Mouse (Mus musculus): Measurements from ENCODE around the gene H3f3b.
A peak's percentile ranks its signal among the peaks of the same experiment; 100 is the strongest.
"Not testable (repeated sequence)": the region's sequence is repeated elsewhere in the genome, so short reads cannot be mapped to it uniquely, and the experiment has no call there.

Gene H3f3b

GRCm38 (mm10) chr11:116049610-116050009, 21.8 kb upstream of the H3f3b start:
- DNase-seq (ENCODE audit: extremely low spot score, low spot score), result no peak

- no peak for DNase-seq (ENCODE audit: extremely low spot score, low spot score)
These were observed 17.4 kb upstream of the H3f3b start for GRCm38 (mm10) chr11:116045173-116045572.

GRCm38 (mm10) chr11:116043286-116043685, 15.5 kb upstream of the H3f3b start:
- DNase-seq (ENCODE audit: extremely low spot score, low spot score), result no peak

- no peak for DNase-seq (ENCODE audit: extremely low spot score, low spot score)
These were observed 14.8 kb upstream of the H3f3b start for GRCm38 (mm10) chr11:116042372-116043138.

- no peak for DNase-seq (ENCODE audit: extremely low spot score, low spot score)
These were observed 14.1 kb upstream of the H3f3b start for GRCm38 (mm10) chr11:116041833-116042232.

DNA sequence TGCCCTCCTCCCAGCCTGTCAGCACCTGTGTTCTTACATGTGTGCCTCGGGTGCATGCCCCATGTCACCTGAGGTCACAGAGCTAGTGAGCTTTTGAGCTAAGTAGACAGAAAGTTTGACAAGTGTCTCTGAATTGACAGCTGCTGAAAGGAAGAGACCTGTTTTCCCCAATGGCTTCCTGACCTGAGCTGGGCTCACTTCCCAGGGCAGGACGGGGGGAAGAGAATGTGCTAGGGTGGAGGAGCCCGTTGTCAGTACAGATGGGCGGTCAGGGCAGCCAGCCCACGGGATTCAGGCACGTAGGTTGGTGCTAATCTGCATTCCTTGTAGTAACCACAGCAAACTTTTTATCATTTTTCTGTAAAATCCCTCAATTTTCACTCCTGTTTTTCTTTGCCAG, 12.8 kb upstream of the H3f3b start:
- DNase-seq (ENCODE audit: extremely low spot score, low spot score), result no peak

DNA sequence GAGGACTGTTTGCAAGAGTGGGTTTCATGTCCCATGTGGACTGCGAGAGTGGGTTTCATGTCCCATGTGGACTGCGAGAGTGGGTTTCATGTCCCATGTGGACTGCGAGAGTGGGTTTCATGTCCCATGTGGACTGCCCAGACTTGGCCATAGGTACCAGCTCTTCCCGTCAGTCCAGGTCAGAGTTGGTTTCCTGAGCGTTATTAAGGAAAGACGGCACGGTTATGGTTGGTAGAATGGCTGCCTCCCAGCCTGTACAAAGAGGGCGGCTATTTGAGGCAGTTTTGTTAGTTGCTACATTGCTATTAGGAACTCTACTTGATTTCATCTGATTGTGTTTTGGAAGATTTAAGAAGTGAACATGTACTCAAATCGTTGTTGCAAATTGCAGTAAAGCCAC, 10.1 kb upstream of the H3f3b start:
- DNase-seq (ENCODE audit: extremely low spot score, low spot score), result no peak

- no peak for DNase-seq (ENCODE audit: extremely low spot score, low spot score)
These were observed 8.9 kb upstream of the H3f3b start for GRCm38 (mm10) chr11:116036671-116037070.

DNA sequence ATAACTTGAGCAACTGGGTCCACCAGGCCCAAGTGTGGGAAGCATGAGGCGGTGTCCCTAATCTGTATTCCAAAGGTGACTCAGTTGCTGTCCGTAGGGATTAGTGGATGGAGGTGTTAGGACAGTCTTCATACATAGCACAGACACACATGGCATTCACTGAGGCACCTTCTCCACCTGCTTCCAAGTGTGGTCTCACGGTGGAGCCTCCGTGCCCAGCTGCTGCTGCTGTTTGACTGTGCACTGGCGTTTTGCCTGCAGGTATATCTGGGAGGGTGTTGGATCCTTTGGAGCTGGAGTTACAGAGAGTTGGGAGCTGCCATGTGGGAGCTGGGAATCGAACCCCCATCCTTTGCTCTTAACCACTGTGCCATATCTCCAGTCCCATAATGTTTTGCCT, 6.8 kb upstream of the H3f3b start:
- no peak for DNase-seq (ENCODE audit: extremely low spot score, low spot score)

- DNase-seq (ENCODE audit: extremely low spot score, low spot score), result peak; percentile 51
These were observed 3.4 kb upstream of the H3f3b start for GRCm38 (mm10) chr11:116030898-116031845.

DNA sequence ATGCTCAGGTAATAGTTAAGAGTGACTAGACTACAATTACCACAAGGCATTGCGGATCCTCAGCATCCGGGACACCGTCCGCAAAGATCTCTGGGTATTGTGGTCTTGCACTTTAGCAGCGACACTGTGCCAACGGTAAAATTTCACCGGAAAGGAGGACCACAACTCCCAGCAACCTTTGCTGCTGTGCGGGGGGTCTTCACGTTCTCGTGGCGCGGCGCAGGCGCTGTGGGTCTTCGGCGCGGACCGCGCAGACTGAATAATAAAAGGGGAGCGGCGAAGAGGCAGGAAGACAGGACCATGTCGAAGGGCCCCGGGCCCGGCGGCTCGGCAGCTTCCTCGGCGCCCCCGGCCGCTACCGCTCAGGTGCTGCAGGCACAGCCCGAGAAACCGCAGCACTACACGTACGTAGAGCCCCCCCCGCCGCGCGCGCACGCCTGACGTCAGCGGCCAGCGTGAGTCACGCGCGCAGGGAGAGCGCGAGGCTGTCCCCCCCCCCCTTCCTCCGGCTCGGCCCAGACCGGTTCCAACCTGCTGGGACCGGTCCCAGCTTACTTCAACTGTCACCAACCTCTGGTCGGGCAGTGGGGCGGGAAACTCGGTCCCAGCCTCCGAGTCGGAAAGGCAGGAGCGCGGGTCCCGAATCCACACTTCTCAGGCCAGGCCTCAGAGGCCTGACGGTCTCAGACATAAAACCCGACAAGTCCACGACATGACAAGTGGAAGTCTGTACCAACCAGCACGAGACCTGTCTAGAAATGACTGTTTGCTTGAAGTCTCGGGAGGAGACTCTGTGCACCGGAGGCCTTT, 2.5 kb upstream of the H3f3b start, which contains the start of gene Unk:
Gene Unk, plus strand, starts transcription at position 235 of the 810 bp plus-strand sequence.
- DNase-seq (ENCODE audit: extremely low spot score, low spot score), result peak; percentile 98

GRCm38 (mm10) chr11:116029086-116029865, 1.5 kb upstream of the H3f3b start:
- DNase-seq (ENCODE audit: extremely low spot score, low spot score), result no peak

- no peak for DNase-seq (ENCODE audit: extremely low spot score, low spot score)
These were observed 559 bp upstream of the H3f3b start for GRCm38 (mm10) chr11:116028177-116028865.

- DNase-seq (ENCODE audit: extremely low spot score, low spot score), result no peak
These were observed 2.5 kb downstream of the H3f3b start for GRCm38 (mm10) chr11:116025056-116025845.

DNA sequence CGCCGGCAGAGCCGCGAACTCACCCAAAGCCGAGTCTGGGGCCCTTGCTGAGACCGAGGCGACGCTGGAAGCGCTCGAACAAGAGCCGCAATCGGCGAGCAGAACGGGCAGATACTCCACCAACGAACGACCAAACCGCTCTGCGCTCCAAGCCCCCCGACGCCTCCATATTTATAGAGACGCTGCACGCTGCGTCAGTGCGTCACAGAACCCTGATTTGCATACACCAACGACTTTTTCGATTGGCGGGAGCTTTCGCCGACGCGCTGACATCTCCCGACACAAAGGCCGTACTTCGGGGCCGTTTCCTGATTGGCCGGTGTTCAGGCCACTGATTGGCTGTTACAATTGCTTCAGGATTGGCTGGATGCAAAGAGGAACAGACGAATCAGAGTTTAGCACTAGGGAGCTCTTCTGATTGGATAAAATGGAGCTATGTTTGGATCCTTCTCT, 3.4 kb downstream of the H3f3b start:
- DNase-seq (ENCODE audit: extremely low spot score, low spot score), result peak; percentile 97

- DNase-seq (ENCODE audit: extremely low spot score, low spot score), result no peak
These were observed 3.9 kb downstream of the H3f3b start for GRCm38 (mm10) chr11:116023771-116024355.

DNA sequence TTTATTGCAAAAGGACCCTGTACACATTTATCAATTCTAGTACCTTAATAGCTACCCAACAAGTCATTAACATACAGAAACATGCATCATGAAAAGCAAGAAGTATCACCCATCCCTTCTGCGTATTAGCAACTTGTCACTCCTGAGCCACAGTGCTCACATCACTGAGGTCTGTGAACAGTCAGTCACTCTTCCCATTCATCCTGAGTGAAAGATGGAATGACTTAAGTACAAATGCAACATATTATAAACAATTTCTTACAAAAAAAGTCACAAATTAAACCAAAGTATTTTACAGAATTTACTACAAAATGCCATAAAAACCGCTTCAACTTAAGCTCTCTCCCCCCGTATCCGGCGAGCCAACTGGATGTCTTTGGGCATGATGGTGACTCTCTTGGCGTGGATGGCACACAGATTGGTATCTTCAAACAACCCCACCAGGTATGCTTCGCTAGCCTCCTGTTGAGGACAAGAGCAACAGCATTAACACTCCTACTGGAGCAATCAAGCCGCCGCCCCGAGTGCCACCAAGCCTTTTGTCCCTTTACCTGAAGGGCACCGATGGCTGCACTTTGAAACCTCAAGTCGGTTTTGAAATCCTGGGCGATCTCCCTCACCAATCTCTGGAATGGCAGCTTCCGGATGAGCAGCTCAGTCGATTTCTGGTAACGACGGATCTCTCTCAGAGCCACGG, 4.5 kb downstream of the H3f3b start:
- not testable (repeated sequence) for DNase-seq (ENCODE audit: extremely low spot score, low spot score)

DNA sequence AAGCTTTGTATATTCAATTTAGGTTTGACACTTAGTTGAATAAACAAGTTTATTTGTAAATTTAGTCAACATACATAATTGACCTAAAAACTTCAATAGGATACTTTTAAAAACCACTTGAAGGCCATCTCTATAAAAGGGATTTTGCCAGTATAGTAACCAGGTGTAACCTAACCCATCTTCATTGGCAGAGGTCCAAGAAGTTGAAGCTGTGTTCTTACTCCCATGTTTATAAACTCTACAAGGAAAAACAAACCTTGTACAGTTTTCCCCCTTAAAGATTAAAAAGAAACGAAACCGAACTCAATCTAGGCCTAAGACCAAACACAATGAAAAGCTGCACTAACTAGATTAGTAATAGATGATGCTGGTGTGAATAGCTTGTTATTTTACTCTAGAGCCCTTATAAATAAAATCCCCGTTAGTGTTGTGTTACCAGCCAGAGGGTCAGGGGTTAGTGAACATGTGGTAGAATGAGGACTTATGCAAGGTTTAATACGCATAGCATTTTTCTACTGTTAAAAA, 5.4 kb downstream of the H3f3b start:
- DNase-seq (ENCODE audit: extremely low spot score, low spot score), result no peak

Measured in neural tube, embryonic 10.5 days (tissue).